Mouse (Mus musculus) gastrocnemius, postnatal 25 days (tissue): ENCODE measurements at regions not wholly inside any gene's neighbourhood (a gene's known extent, or its start where the extent isn't known, plus 50 kb on each side); places are given as distances from the start of the nearest gene placed in this dataset.
A peak's percentile ranks its signal among the peaks of the same experiment; 100 is the strongest.

ENCODE experiments used
- DNase-seq: peaks from one replicate; pipeline ENCODE4 v3.0.0; 2022

GRCm38 (mm10) chr3:128723100-128723499 lies 476.6 kb upstream of the Pitx2 start:
- no peak for DNase-seq

GRCm38 (mm10) chr3:128720276-128720675 lies 479.4 kb upstream of the Pitx2 start:
- DNase-seq: no peak

GRCm38 (mm10) chr3:128719226-128719625 lies 480.5 kb upstream of the Pitx2 start:
- DNase-seq: no peak

- DNase-seq: no peak
Observed at GRCm38 (mm10) chr3:128707270-128707669, 492.4 kb upstream of the Pitx2 start.

GRCm38 (mm10) chr3:128668468-128669127 lies 531.1 kb upstream of the Pitx2 start:
- no peak for DNase-seq

GRCm38 (mm10) chr3:128665184-128665583 lies 534.5 kb upstream of the Pitx2 start:
- DNase-seq: no peak

- no peak for DNase-seq
Observed at GRCm38 (mm10) chr3:128636960-128637755, 562.5 kb upstream of the Pitx2 start.

GRCm38 (mm10) chr3:128627696-128628095 lies 572.0 kb upstream of the Pitx2 start:
- no peak for DNase-seq

GRCm38 (mm10) chr3:128616675-128617074 lies 583.0 kb upstream of the Pitx2 start:
- DNase-seq: no peak

GRCm38 (mm10) chr3:128613657-128614056 lies 586.0 kb upstream of the Pitx2 start:
- DNase-seq: no peak

GRCm38 (mm10) chr3:128610731-128611130 lies 588.9 kb upstream of the Pitx2 start:
- DNase-seq: no peak

GRCm38 (mm10) chr3:128608694-128609093 lies 591.0 kb upstream of the Pitx2 start:
- DNase-seq: no peak

- DNase-seq: no peak
Observed at GRCm38 (mm10) chr3:128575339-128576129, 624.1 kb upstream of the Pitx2 start.

- DNase-seq: no peak
Observed at GRCm38 (mm10) chr3:128570551-128570950, 629.1 kb upstream of the Pitx2 start.

GRCm38 (mm10) chr3:128565386-128565785 lies 634.3 kb upstream of the Pitx2 start:
- DNase-seq: no peak

- peak; percentile 24 for DNase-seq
Observed at GRCm38 (mm10) chr3:128546416-128547327, 650.5 kb upstream of the Fam241a start.

- DNase-seq: no peak
Observed at GRCm38 (mm10) chr3:128525427-128525826, 629.3 kb upstream of the Fam241a start.

- DNase-seq: peak; percentile 36
Observed at GRCm38 (mm10) chr3:128520671-128521103, 624.6 kb upstream of the Fam241a start.

GRCm38 (mm10) chr3:128519913-128520316 lies 623.8 kb upstream of the Fam241a start:
- DNase-seq: no peak

- DNase-seq: no peak
Observed at GRCm38 (mm10) chr3:128518806-128519205, 622.7 kb upstream of the Fam241a start.

- DNase-seq: no peak
Observed at GRCm38 (mm10) chr3:128471111-128471510, 575.0 kb upstream of the Fam241a start.

GRCm38 (mm10) chr3:128429706-128430105 lies 533.6 kb upstream of the Fam241a start:
- DNase-seq: no peak
